Mouse (Mus musculus) ES-E14 (cell line): ENCODE data around the gene Bcam.

Experiments used
- HCFC1 ChIP-seq: IDR thresholded peaks from 2 replicates; pipeline ENCODE4 v1.6.1; 2012; ENCODE audit warnings: low read length, inconsistent platforms, borderline replicate concordance; ENCODE audit not compliant: insufficient read depth
- ZNF384 ChIP-seq: IDR thresholded peaks from 2 replicates; pipeline ENCODE4 v1.6.1; 2012; ENCODE audit warnings: low read depth, low read length, inconsistent platforms

DNA sequence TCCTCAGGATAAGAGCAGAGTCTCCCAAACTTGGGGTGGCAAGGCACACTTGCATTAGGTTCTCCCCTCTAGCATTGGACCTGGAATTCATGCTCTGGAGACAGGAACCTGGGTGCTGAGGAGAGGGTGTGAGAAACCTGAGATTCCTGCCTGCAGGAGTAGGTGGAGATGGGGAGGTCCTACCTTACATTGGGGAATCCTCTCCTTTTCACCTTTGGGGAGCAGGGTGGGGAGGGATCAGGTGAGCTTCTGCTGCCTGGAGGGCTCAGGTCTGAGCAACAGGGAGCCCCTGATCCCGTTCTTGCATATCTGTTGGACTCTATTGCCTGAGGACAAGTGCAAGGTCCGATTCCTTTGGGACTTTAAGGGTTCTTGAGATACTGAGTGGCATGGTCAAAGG lies 54.0 kb downstream of the Bcam start:
- TF ChIP-seq HCFC1 (no peak), ZNF384 (no peak)
